Mouse (Mus musculus) MEL (cell line): ENCODE results near the gene Srp9.

ENCODE experiments used
- BHLHE40 ChIP-seq: IDR thresholded peaks from 2 replicates; pipeline ENCODE4 v1.6.1; 2012; ENCODE audit warnings: low read depth, mild to moderate bottlenecking, inconsistent platforms, low read length, improper control_type of control experiment, borderline replicate concordance
- CHD2 ChIP-seq: IDR thresholded peaks from 2 replicates; pipeline ENCODE4 v1.6.1; 2011; ENCODE audit warnings: low read length, improper control_type of control experiment
- CTCF ChIP-seq, 3 experiments: IDR thresholded peaks in 2 of 3; conservative IDR thresholded peaks in 1 of 3; 2 replicates each; pipeline ENCODE4 v1.5.1; 2011 to 2012; ENCODE audit warnings: low read length in 3 of 3, low read depth in 2 of 3, mild to moderate bottlenecking in 2 of 3, improper control_type of control experiment in 1 of 3, inconsistent platforms in 1 of 3, mixed read lengths in 1 of 3, moderate library complexity in 1 of 3; ENCODE audit not compliant: control insufficient read depth in 1 of 3, insufficient read depth in 1 of 3, poor library complexity in 1 of 3, severe bottlenecking in 1 of 3
- ETS1 ChIP-seq: IDR thresholded peaks from 2 replicates; pipeline ENCODE4 v1.6.1; 2012; ENCODE audit warnings: low read depth, mild to moderate bottlenecking, inconsistent platforms, low read length, improper control_type of control experiment, moderate library complexity
- GABPA ChIP-seq: IDR thresholded peaks from 2 replicates; pipeline ENCODE4 v1.6.1; 2012; ENCODE audit warnings: low read depth, mild to moderate bottlenecking, inconsistent platforms, low read length, improper control_type of control experiment, moderate library complexity
- MAFK ChIP-seq: IDR thresholded peaks from 2 replicates; pipeline ENCODE4 v1.6.1; 2011; ENCODE audit warnings: low read depth, mild to moderate bottlenecking, low read length, improper control_type of control experiment, borderline replicate concordance
- MXI1 ChIP-seq: IDR thresholded peaks from 2 replicates; pipeline ENCODE4 v1.6.1; 2011; ENCODE audit warnings: mild to moderate bottlenecking, low read depth, low read length, improper control_type of control experiment
- POLR2A ChIP-seq, 2 experiments: IDR thresholded peaks; 2 replicates each; pipeline ENCODE4 v1.6.1; 2011 to 2012; ENCODE audit warnings: low read length in 2 of 2, mild to moderate bottlenecking in 2 of 2, control low read depth in 1 of 2, improper control_type of control experiment in 1 of 2, low read depth in 1 of 2, moderate library complexity in 1 of 2; ENCODE audit not compliant: control insufficient read depth in 1 of 2, insufficient read depth in 1 of 2, poor library complexity in 1 of 2
- SIN3A ChIP-seq: IDR thresholded peaks from 2 replicates; pipeline ENCODE4 v1.6.1; 2012; ENCODE audit warnings: low read length, improper control_type of control experiment, inconsistent platforms
- TBP ChIP-seq: IDR thresholded peaks from 2 replicates; pipeline ENCODE4 v1.8.0; 2011; ENCODE audit warnings: low read depth, low read length, improper control_type of control experiment
- UBTF ChIP-seq: IDR thresholded peaks from 2 replicates; pipeline ENCODE4 v1.6.1; 2012; ENCODE audit warnings: low read depth, mild to moderate bottlenecking, inconsistent platforms, low read length, improper control_type of control experiment, moderate library complexity, borderline replicate concordance; ENCODE audit not compliant: insufficient read depth
- ZC3H11A ChIP-seq: IDR thresholded peaks from 2 replicates; pipeline ENCODE4 v1.6.1; 2012; ENCODE audit warnings: low read depth, mild to moderate bottlenecking, inconsistent platforms, low read length, improper control_type of control experiment
- ZKSCAN1 ChIP-seq: IDR thresholded peaks from 2 replicates; pipeline ENCODE4 v1.6.1; 2012; ENCODE audit warnings: low read depth, mild to moderate bottlenecking, inconsistent platforms, low read length, improper control_type of control experiment, moderate library complexity

GRCm38 (mm10) chr1:182087351-182087750, 37.2 kb upstream of the Srp9 start:
- no peak for TF ChIP-seq POLR2A (IDR thresholded peaks at IDR 0.05; ENCODE audit: control insufficient read depth in 1 of 2, insufficient read depth in 1 of 2, low read depth in 1 of 2, low read length in 2 of 2, poor library complexity in 1 of 2)
- TF ChIP-seq CTCF (IDR thresholded peaks at IDR 0.05 in 2 of 3, conservative IDR thresholded peaks at IDR 0.05 in 1 of 3; ENCODE audit: control insufficient read depth in 1 of 3, insufficient read depth in 1 of 3, low read depth in 2 of 3, low read length in 3 of 3, poor library complexity in 1 of 3, severe bottlenecking in 1 of 3): no peak
- TF ChIP-seq MAFK: no peak
- no peak for TF ChIP-seq TBP
- no peak for TF ChIP-seq SIN3A
- no peak for TF ChIP-seq MXI1
- no peak for TF ChIP-seq UBTF
- no peak for TF ChIP-seq ZKSCAN1
- no peak for TF ChIP-seq CHD2
- no peak for TF ChIP-seq BHLHE40
- TF ChIP-seq ZC3H11A: no peak
- TF ChIP-seq ETS1: no peak
- TF ChIP-seq GABPA: no peak
